Mouse (Mus musculus) lung, postnatal 0 days (tissue): ENCODE data around the gene Fzd10.

Source experiments
- CTCF ChIP-seq: IDR thresholded peaks from 2 replicates; pipeline ENCODE4 v1.5.1; 2016; ENCODE audit warnings: antibody characterized with exemption, mild to moderate bottlenecking
- EP300 ChIP-seq: IDR thresholded peaks from 2 replicates; pipeline ENCODE4 v1.6.1; 2016; ENCODE audit warnings: antibody characterized with exemption, mild to moderate bottlenecking, control low read depth

DNA sequence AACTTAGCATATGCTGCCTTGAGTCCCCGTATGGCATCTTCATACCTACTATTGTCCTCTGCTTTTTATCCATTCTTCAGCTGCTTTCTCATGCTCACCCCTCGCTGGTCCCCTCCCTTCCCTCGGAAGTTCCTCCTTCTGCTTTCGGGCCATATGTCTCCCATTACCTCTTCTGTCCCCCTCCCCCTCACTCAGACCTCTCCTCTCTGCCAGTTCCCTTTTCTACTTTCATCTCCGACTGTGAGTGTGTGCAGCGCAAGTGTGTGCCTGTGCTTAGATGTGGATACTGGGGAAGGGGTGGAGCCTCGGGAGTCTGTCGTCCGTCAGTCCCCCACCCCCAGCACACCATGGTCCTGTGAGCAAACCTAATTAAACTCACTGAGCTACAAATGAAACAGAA is 17.0 kb downstream of the Fzd10 start:
- TF ChIP-seq CTCF, result no peak
- TF ChIP-seq EP300, result no peak
